8 mouse cellular contexts compared by ENCODE assay signal in genomic region chr17:83985333-83985790, GRCm38 (mm10).
DNase-seq lines count a peak whose midpoint lies in the region; ATAC-seq lines count a peak whose summit lies in the region.

No protein-coding gene starts in this region.

- H3K9ac ChIP-seq in heart, embryonic 11.5 days (ENCODE audit: low read depth, low read length): no peak overlapping the region
- H3K9ac ChIP-seq in limb, embryonic 12.5 days (replicated peaks): no peak overlapping the region
- 0 out of 2 replicates have a peak overlapping the region, but pooled peaks have one; percentile 11 for H3K9ac ChIP-seq in stomach, embryonic 16.5 days (ENCODE audit: low read length)

- H3K36me3 ChIP-seq in heart, embryonic 11.5 days (ENCODE audit: control insufficient read depth, insufficient read depth, low read length): no peaks in the 10 kb centered on the region
- H3K36me3 ChIP-seq in limb, embryonic 12.5 days: no peaks in the 10 kb centered on the region
- H3K36me3 ChIP-seq in stomach, embryonic 16.5 days (ENCODE audit: control insufficient read depth, insufficient read depth, low read length): no peaks in the 10 kb centered on the region

- H3K4me1 ChIP-seq in heart, embryonic 11.5 days (ENCODE audit: control insufficient read depth, insufficient read depth, low read length): peaks cover 26% of the 10 kb centered on the region
- H3K4me1 ChIP-seq in limb, embryonic 12.5 days (replicated peaks): peaks cover 80% of the 10 kb centered on the region
- peaks cover 63% of the 10 kb centered on the region for H3K4me1 ChIP-seq in stomach, embryonic 16.5 days (ENCODE audit: control insufficient read depth, insufficient read depth, low read length)

- no peak overlapping the region for H3K4me2 ChIP-seq in heart, embryonic 11.5 days
- no peak overlapping the region for H3K4me2 ChIP-seq in limb, embryonic 12.5 days
- no peak overlapping the region for H3K4me2 ChIP-seq in stomach, embryonic 16.5 days (ENCODE audit: low read depth, low read length)

- H3K9me3 ChIP-seq in heart, embryonic 11.5 days (replicated peaks; ENCODE audit: control insufficient read depth, low read length): no peaks in the 10 kb centered on the region
- H3K9me3 ChIP-seq in limb, embryonic 12.5 days: no peaks in the 10 kb centered on the region
- H3K9me3 ChIP-seq in stomach, embryonic 16.5 days (replicated peaks; ENCODE audit: control insufficient read depth, low read length): 0 out of 2 replicates have a peak, but pooled peaks cover 3% of the 10 kb centered on the region

- WGBS in heart, embryonic 11.5 days (ENCODE audit: insufficient replicate concordance): 61% methylated on average over 17 of the region's 17 CpGs
- WGBS in limb, embryonic 12.5 days: 14% methylated on average over 17 of the region's 17 CpGs
- 64% methylated on average over 17 of the region's 17 CpGs for WGBS in stomach, embryonic 16.5 days

- H3K27me3 ChIP-seq in heart, embryonic 11.5 days (ENCODE audit: control insufficient read depth, insufficient read depth, low read length): no peaks in the 10 kb centered on the region
- H3K27me3 ChIP-seq in limb, embryonic 12.5 days: no peaks in the 10 kb centered on the region
- H3K27me3 ChIP-seq in stomach, embryonic 16.5 days (ENCODE audit: control insufficient read depth, insufficient read depth, low read length): no peaks in the 10 kb centered on the region

- peak overlapping the region; percentile 73 for H3K27ac ChIP-seq in heart, embryonic 11.5 days (ENCODE audit: low read depth, low read length)
- H3K27ac ChIP-seq in limb, embryonic 12.5 days: peak overlapping the region; percentile 95
- peak overlapping the region; percentile 79 for H3K27ac ChIP-seq in stomach, embryonic 16.5 days (ENCODE audit: low read length)

- peak; percentile 31 for DNase-seq in adrenal gland, adult 2 months
- DNase-seq in adrenal gland, adult 8-10 months: no peak
- peak; percentile 28 for DNase-seq in CD4-positive helper T cell, adult 2 months (ENCODE audit: low read depth, low spot score)
- DNase-seq in layer of hippocampus, postnatal 14 days (ENCODE audit: low spot score in 2 of 2): no peak
- no peak for DNase-seq in lung, postnatal 10 days

- ATAC-seq in heart, embryonic 11.5 days (replicated peaks; ENCODE audit: insufficient number of reproducible peaks, low FRiP score, low TSS enrichment): no peak
- no peak for ATAC-seq in limb, embryonic 12.5 days (ENCODE audit: insufficient number of reproducible peaks, insufficient read depth, low FRiP score, low TSS enrichment, low read depth)
- ATAC-seq in stomach, embryonic 16.5 days (ENCODE audit: insufficient read depth, low FRiP score): no peak

- H3K4me3 ChIP-seq in heart, embryonic 11.5 days (ENCODE audit: low read depth, low read length): no peak overlapping the region
- no peak overlapping the region for H3K4me3 ChIP-seq in limb, embryonic 12.5 days (replicated peaks)
- H3K4me3 ChIP-seq in stomach, embryonic 16.5 days (replicated peaks; ENCODE audit: low read length): no peak overlapping the region

Comparison
In these comparisons a context has a peak if more than half of its experiments do, and no peak if none do; other contexts are left out.
1. DNase-seq: peak in adrenal gland, adult 2 months (single experiment) and CD4-positive helper T cell, adult 2 months (single experiment); none in adrenal gland, adult 8-10 months (single experiment), layer of hippocampus, postnatal 14 days (0 of 2) and lung, postnatal 10 days (single experiment).
2. Peak in every context shown above with its lines, with median percentiles within 50 percentile points of each other: H3K27ac ChIP-seq.